Mouse (Mus musculus) WW6 (cell line): ENCODE results near the gene Slc20a1.

Source experiments
- DNase-seq: peaks from one replicate; pipeline ENCODE4 v3.0.0-alpha.2; 2013; ENCODE audit warnings: low read depth, low spot score

The Slc20a1 gene

GRCm38 (mm10) chr2:129186291-129186919 lies 12.2 kb upstream of the Slc20a1 start:
- no peak for DNase-seq

GRCm38 (mm10) chr2:129192392-129193150 lies 6.0 kb upstream of the Slc20a1 start:
- no peak for DNase-seq

- no peak for DNase-seq
Observed at GRCm38 (mm10) chr2:129196317-129196716, 2.2 kb upstream of the Slc20a1 start.

GRCm38 (mm10) chr2:129197197-129197596 lies 1.4 kb upstream of the Slc20a1 start:
- DNase-seq: no peak

GRCm38 (mm10) chr2:129197843-129198435 lies 625 bp upstream of the Slc20a1 start:
- DNase-seq: no peak

GRCm38 (mm10) chr2:129199328-129200085 lies 943 bp downstream of the Slc20a1 start:
- no peak for DNase-seq

- DNase-seq: no peak
Observed at GRCm38 (mm10) chr2:129205000-129205399, 6.4 kb downstream of the Slc20a1 start.

- DNase-seq: no peak
Observed at GRCm38 (mm10) chr2:129206824-129207223, 8.3 kb downstream of the Slc20a1 start.

- DNase-seq: no peak
Observed at GRCm38 (mm10) chr2:129208181-129208746, 9.7 kb downstream of the Slc20a1 start.

- no peak for DNase-seq
Observed at GRCm38 (mm10) chr2:129210089-129210749, 11.7 kb downstream of the Slc20a1 start.

- DNase-seq: no peak
Observed at GRCm38 (mm10) chr2:129211255-129211654, 12.7 kb downstream of the Slc20a1 start.

- DNase-seq: no peak
Observed at GRCm38 (mm10) chr2:129211957-129212356, 13.4 kb downstream of the Slc20a1 start.

- no peak for DNase-seq
Observed at GRCm38 (mm10) chr2:129212566-129212965, 14.0 kb downstream of the Slc20a1 start.

- no peak for DNase-seq
Observed at GRCm38 (mm10) chr2:129214774-129215173, 16.2 kb downstream of the Slc20a1 start.

- no peak for DNase-seq
Observed at GRCm38 (mm10) chr2:129217612-129218185, 19.1 kb downstream of the Slc20a1 start.

GRCm38 (mm10) chr2:129218537-129219105 lies 20.1 kb downstream of the Slc20a1 start:
- DNase-seq: no peak

GRCm38 (mm10) chr2:129221097-129221632 lies 22.6 kb downstream of the Slc20a1 start:
- DNase-seq: no peak

- no peak for DNase-seq
Observed at GRCm38 (mm10) chr2:129224178-129224577, 25.6 kb downstream of the Slc20a1 start.

- no peak for DNase-seq
Observed at GRCm38 (mm10) chr2:129225251-129225819, 26.8 kb downstream of the Slc20a1 start.
